In the genomic region with DNA sequence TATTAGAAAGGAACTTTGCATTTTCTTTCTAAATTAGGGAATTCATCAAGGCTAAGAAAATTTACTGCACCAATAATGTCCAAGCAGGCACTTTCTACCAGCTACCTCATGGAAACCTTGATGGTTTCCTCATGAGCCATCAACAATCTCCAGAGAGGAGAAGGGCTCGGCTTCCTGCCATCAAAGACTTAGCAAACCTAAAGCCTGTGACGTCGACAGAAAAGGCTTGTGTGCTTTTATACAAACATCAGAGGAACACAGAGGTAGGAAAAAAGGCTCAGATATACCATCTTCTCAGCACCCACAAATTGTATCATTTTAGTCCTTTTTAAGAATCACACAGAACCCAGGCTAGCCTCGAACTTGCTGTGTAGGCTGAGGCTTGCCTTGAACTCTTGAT, we compare ENCODE assay signal across 11 mouse cellular contexts.
"Had no signal": no experiment of that assay in that cellular context is flagged by ENCODE, and none has a peak within 500 bp of the region (broad histone marks: within the 10 kb centered on the region; RNA-seq: fewer than 3 reads in every experiment).

No protein-coding gene starts in this region.

- DNase-seq: kidney, adult 2 months; kidney, postnatal 25 days; layer of hippocampus, adult 9-11 months; liver; lung, adult 18-20 months; thymus, postnatal 4 days had no signal

- ATAC-seq: intestine, postnatal 0 days; liver, embryonic 12.5 days; lung, postnatal 0 days; midbrain, embryonic 13.5 days; midbrain, embryonic 16.5 days had no signal
